ENCODE assay signal across 8 mouse cellular contexts in the genomic region with DNA sequence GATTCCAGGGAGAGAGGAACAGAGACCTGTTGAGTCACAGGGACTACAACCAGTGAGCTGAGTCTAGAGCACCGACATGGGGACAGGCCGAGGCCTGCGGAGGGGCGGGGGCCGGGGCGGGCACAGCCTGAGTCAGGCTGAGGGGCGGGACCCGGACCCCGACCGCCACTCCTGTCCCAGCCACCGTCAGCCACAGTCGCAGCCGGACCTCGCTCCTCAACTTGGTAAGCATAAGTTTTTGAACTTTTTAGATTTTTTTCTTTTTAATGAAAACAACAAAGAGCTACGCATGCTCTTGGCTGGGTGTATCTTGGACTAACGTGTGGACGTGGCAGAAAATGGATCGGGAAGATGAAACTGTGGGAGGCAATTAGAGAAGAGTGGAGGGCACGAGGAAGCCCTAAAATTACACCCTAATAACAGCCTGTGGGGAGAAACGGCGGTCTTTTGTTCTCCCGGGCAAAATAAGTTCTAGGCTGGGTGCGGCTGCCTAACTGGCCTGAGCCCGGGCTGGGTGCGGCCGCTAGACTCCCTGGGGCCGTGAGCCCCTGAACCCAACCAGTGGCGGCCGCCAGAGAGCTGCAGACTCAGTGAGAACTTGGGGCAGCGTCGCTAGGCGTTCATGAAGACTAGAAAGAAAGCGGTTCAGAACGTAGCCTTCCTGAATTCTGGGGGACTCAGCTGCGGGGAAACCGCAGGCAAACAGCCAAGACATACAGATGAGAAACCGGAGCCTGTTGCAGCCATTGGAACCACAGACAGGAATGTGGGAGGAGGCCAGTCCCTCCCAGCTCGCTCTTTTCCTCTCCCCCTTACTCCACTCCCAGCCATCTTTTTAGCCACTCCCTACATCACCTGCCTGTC. TPM values are rescaled to one million over a fixed set of nuclear protein-coding genes. Genes with fewer than 3 reads are reported as not detected.
DNase-seq lines count a peak whose midpoint lies in the region; ATAC-seq lines count a peak whose summit lies in the region.

A gene (plus strand): TSS at position 159 of the 864 bp plus-strand sequence.

- intact Hi-C loops in heart, postnatal 10 days (cut with DNase I): loop anchor here (2.0 kb wide), 2 partner anchors 48 to 76 kb away; no protein-coding TSS in a partner anchor

- H3K36me3 ChIP-seq in forebrain, embryonic 10.5 days (replicated peaks): no peaks in the 10 kb centered on the region

- H3K9me3 ChIP-seq in forebrain, embryonic 10.5 days: no peaks in the 10 kb centered on the region

- H3K4me3 ChIP-seq in forebrain, embryonic 10.5 days: peak within 1 kb of the TSS; percentile 65

- H3K27me3 ChIP-seq in forebrain, embryonic 10.5 days (ENCODE audit: poor library complexity, severe bottlenecking): peaks cover 14% of the 10 kb centered on the region

- peaks cover 5% of the 10 kb centered on the region for H3K4me1 ChIP-seq in forebrain, embryonic 10.5 days

- WGBS in forebrain, embryonic 10.5 days: under 1% methylated on average over 38 of the region's 38 CpGs

- DNase-seq in adrenal gland, adult 18-20 months (ENCODE audit: low spot score in 2 of 2): peak; percentile 57 to 63
- peak; percentile 56 for DNase-seq in forebrain, embryonic 10.5 days (ENCODE audit: extremely low spot score, low spot score)
- DNase-seq in heart, postnatal 10 days: peak; percentile 72 to 76
- DNase-seq in kidney, postnatal 36 days: peak; percentile 46 to 81
- peak; percentile 8 for DNase-seq in right cerebral cortex, postnatal 25 days
- DNase-seq in yolk sac, embryonic 10.5 days (ENCODE audit: low spot score): peak; percentile 76

- peak; percentile 79 for ATAC-seq in CD4-positive, CD25-positive, alpha-beta regulatory T cell, adult 4 months
- ATAC-seq in megakaryocyte, adult 5-6 weeks (ENCODE audit: poor library complexity, severe bottlenecking): peak; percentile 80

- H3K27ac ChIP-seq in forebrain, embryonic 10.5 days: peak within 1 kb of the TSS; percentile 83

RNA-seq across cellular contexts. Expression of the gene that starts here (rescaled TPM):
- 100 to 1,000 TPM; 613 to 644 TPM for polyA plus RNA-seq in CD4-positive, CD25-positive, alpha-beta regulatory T cell, adult 4 months (2017; shearing (Covaris generic))
- total RNA-seq in adrenal gland, adult 18-20 months (2021): 100 to 1,000 TPM; 207 to 349 TPM
- polyA plus RNA-seq in forebrain, embryonic 10.5 days (2016; fragmentation: Nextera tagmentation; extraction: Ambion mirVana): 211 and 229 TPM in 2 replicates
- total RNA-seq in heart, postnatal 10 days (2021): 100 to 1,000 TPM; 212 to 217 TPM
- 3,100 and 3,549 TPM in 2 replicates for total RNA-seq in megakaryocyte, adult 5-6 weeks (2015)
- total RNA-seq in megakaryocyte, adult 5-6 weeks (2017): 217 and 333 TPM in 2 replicates

Comparison
In these comparisons a context has a peak if more than half of its experiments do, and no peak if none do; other contexts are left out.
1. Peak in every context shown above with its lines: DNase-seq, ATAC-seq, H3K4me3 ChIP-seq and H3K27ac ChIP-seq.
2. DNase-seq: peak in every context shown above with its lines; median percentile 76 in yolk sac, embryonic 10.5 days; 74 in heart, postnatal 10 days; 64 in kidney, postnatal 36 days; 60 in adrenal gland, adult 18-20 months; 56 in forebrain, embryonic 10.5 days; 8 in right cerebral cortex, postnatal 25 days.